Comparison of ENCODE assay signal across 20 mouse cellular contexts in the genomic region with DNA sequence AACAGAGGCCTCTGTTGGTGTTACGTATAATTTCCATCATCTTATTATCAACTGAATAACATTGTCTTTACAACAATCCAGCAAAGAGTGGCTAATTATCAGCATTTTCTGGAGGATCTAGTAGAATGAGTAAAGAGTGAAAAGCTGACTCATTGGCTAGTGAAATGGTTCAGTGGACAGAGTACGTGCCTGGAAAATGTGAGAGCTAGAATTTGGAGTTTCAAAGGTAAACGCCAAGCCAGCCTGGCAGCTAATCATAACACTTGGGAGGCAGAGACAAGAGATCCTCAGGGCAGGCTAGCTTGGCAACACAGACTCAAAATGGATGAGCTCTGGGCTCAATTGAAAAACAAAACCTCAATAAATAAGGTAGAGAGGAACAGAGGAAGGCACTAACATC.
DNase-seq lines count a peak whose midpoint lies in the region; ATAC-seq lines count a peak whose summit lies in the region.
"Had no signal": no experiment of that assay in that cellular context is flagged by ENCODE, and none has a peak within 500 bp of the region (broad histone marks: within the 10 kb centered on the region; RNA-seq: fewer than 3 reads in every experiment).

No protein-coding gene starts in this region.

- no peak overlapping the region for H3K9ac ChIP-seq in kidney, embryonic 14.5 days (ENCODE audit: low read depth, low read length)
- H3K9ac ChIP-seq: forebrain, embryonic 13.5 days; hindbrain, embryonic 12.5 days; hindbrain, embryonic 15.5 days had no signal

- H3K9me3 ChIP-seq in kidney, embryonic 14.5 days (ENCODE audit: control insufficient read depth, low read length) = no peaks in the 10 kb centered on the region
- H3K9me3 ChIP-seq: forebrain, embryonic 10.5 days; forebrain, embryonic 13.5 days; hindbrain, embryonic 12.5 days; hindbrain, embryonic 15.5 days had no signal

- no peaks in the 10 kb centered on the region for H3K36me3 ChIP-seq in kidney, embryonic 14.5 days (ENCODE audit: control insufficient read depth, insufficient read depth, low read length)
- H3K36me3 ChIP-seq: forebrain, embryonic 10.5 days; hindbrain, embryonic 12.5 days; hindbrain, embryonic 15.5 days had no signal

- no peak overlapping the region for H3K27ac ChIP-seq in kidney, embryonic 14.5 days (ENCODE audit: low read depth, low read length)
- H3K27ac ChIP-seq: forebrain, embryonic 10.5 days; forebrain, embryonic 13.5 days; heart, adult 2 months; hindbrain, embryonic 12.5 days; hindbrain, embryonic 15.5 days had no signal

- no peaks in the 10 kb centered on the region for H3K4me1 ChIP-seq in kidney, embryonic 14.5 days (ENCODE audit: control insufficient read depth, insufficient read depth, low read length)
- H3K4me1 ChIP-seq: forebrain, embryonic 10.5 days; forebrain, embryonic 13.5 days; hindbrain, embryonic 12.5 days; hindbrain, embryonic 15.5 days had no signal

- DNase-seq in cerebellum, postnatal 10 days = peak; percentile 6 to 27
- DNase-seq in cerebellum, postnatal 36 days = no peak
- DNase-seq in kidney, adult 8-10 months = peak; percentile 22 to 61
- peak; percentile 27 to 43 for DNase-seq in kidney, postnatal 36 days
- no peak for DNase-seq in kidney, adult 18-20 months
- DNase-seq: adrenal gland, adult 2 months; adrenal gland, postnatal 14 days; cerebellum, adult 11 months; cerebellum, adult 2 months; cerebellum, adult 9-11 months; gastrocnemius, postnatal 10 days; gastrocnemius, postnatal 36 days; heart, adult 2 months had no signal

- H3K4me3 ChIP-seq in kidney, embryonic 14.5 days (ENCODE audit: low read length) = no peak overlapping the region
- H3K4me3 ChIP-seq: forebrain, embryonic 10.5 days; forebrain, embryonic 13.5 days; heart, adult 2 months; hindbrain, embryonic 12.5 days; hindbrain, embryonic 15.5 days had no signal

- WGBS in kidney, embryonic 14.5 days = 65% methylated on average over 3 of the region's 3 CpGs

- ATAC-seq in kidney, embryonic 14.5 days (ENCODE audit: low FRiP score, low TSS enrichment) = no peak
- ATAC-seq: forebrain, embryonic 13.5 days; forebrain, embryonic 16.5 days had no signal

- H3K4me2 ChIP-seq in kidney, embryonic 14.5 days (replicated peaks; ENCODE audit: low read depth, low read length) = no peak overlapping the region
- H3K4me2 ChIP-seq: forebrain, embryonic 13.5 days; heart, embryonic 11.5 days; hindbrain, embryonic 12.5 days; hindbrain, embryonic 15.5 days had no signal

- no peaks in the 10 kb centered on the region for H3K27me3 ChIP-seq in kidney, embryonic 14.5 days (ENCODE audit: control insufficient read depth, insufficient read depth, low read length)
- H3K27me3 ChIP-seq: forebrain, embryonic 13.5 days; hindbrain, embryonic 12.5 days; hindbrain, embryonic 15.5 days had no signal

Comparison
In these comparisons a context has a peak if more than half of its experiments do, and no peak if none do; other contexts are left out.
1. DNase-seq: peak in cerebellum, postnatal 10 days (2 of 2), kidney, adult 8-10 months (2 of 2) and kidney, postnatal 36 days (2 of 2); none in cerebellum, postnatal 36 days (0 of 2) and kidney, adult 18-20 months (single experiment).